Mouse (Mus musculus) cerebellum, postnatal 36 days (tissue): ENCODE results near the gene Auts2.
A peak's percentile ranks its signal among the peaks of the same experiment; 100 is the strongest.

Experiments
- DNase-seq, 2 experiments: peaks; one replicate each; pipeline ENCODE4 v3.0.0; 2021 to 2022; ENCODE audit warnings: mixed read lengths in 2 of 2

The Auts2 gene

GRCm38 (mm10) chr5:132445213-132445954 lies 97.8 kb downstream of the Auts2 start:
- DNase-seq = no peak

DNA sequence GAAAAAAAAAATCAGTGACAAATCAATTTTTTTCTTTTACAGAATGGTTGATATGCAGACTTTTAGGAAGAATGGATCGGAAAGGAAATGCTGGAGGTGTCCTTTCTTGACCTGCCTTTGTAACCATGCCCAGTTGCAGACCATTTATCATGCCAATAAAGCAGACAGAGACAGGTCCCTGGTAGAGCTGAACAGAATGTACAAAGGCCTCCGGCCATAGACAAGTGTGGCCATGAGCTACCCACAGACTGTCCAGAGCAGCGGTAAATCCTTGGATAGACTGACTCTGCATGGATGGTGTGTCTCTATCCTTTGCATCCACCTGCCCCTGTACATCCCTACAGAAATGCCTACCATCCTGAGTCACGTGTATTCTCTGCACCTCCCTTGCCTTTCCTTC lies 100.2 kb downstream of the Auts2 start:
- DNase-seq = no peak

- DNase-seq = no peak
These were observed 104.7 kb downstream of the Auts2 start for GRCm38 (mm10) chr5:132438414-132438813.

- no peak for DNase-seq
These were observed 105.2 kb downstream of the Auts2 start for GRCm38 (mm10) chr5:132437994-132438393.

- no peak for DNase-seq
These were observed 105.7 kb downstream of the Auts2 start for GRCm38 (mm10) chr5:132437478-132437877.

- no peak for DNase-seq
These were observed 106.2 kb downstream of the Auts2 start for GRCm38 (mm10) chr5:132436901-132437300.

GRCm38 (mm10) chr5:132436473-132436872 lies 106.7 kb downstream of the Auts2 start:
- no peak for DNase-seq

DNA sequence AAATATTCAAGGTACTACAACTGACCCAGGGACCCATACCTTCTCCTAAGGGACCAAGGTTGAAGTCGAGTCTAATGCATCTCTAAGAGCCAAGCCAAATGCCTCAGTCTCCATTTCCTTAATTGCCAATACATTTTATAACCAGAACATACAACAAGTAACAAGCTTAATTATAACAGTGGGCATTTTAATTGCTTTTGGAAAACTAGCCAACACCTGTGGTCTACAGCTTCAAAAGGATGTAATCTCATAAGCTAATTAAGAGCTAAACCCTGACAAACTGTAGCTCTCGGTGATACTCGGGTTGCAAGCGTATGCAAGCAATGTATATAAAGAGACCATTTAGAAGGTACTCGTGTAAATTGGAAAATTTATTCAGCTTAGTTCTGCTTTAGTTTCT lies 107.7 kb downstream of the Auts2 start:
- no peak for DNase-seq

- no peak for DNase-seq
These were observed 109.6 kb downstream of the Auts2 start for GRCm38 (mm10) chr5:132433377-132434115.

GRCm38 (mm10) chr5:132429363-132429762 lies 113.8 kb downstream of the Auts2 start:
- DNase-seq = no peak

DNA sequence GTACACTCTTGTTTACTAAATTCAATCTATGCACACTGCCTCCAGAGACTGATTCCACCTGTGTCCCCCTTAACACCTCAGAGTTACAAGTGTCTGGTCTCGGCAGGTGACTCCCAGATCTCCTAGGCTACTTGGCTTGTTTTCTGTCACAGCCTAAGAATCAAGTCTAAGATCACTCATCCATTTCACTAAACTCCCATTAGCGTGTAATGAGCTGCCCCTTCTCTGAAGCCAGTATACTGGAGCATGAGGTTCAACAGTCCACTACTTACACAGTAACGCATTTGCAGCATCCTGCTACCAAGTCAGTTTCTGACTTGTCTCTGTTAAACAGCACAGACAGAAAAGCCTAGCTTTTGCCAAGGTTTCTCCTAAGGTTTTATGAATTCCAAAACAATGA lies 116.8 kb downstream of the Auts2 start:
- no peak for DNase-seq

DNA sequence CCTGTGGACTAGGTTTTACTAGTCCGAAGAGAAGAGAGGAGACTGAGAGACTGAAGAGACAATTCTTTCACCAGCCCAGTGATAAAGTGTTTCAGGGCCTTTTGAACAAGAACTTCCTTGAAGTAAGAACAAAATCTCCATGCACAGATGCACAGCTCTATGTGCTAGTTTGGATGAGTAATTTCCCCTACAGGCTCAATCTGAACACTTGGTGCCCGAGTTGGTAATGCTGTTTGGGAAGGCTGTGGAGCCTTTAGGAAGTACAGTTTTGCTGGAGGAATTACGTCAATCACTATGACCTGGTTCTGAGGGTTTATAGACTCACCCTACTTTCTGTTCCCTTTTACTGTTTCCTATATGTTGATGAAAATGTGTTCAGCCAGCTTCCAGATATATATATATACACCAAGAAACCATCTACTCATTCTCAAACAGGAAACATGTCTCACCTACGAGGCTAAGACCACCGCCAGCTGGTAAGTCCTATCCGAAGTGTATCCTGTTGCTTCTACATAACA lies 117.3 kb downstream of the Auts2 start:
- DNase-seq = no peak

GRCm38 (mm10) chr5:132410338-132410852 lies 132.7 kb downstream of the Auts2 start:
- DNase-seq = no peak

DNA sequence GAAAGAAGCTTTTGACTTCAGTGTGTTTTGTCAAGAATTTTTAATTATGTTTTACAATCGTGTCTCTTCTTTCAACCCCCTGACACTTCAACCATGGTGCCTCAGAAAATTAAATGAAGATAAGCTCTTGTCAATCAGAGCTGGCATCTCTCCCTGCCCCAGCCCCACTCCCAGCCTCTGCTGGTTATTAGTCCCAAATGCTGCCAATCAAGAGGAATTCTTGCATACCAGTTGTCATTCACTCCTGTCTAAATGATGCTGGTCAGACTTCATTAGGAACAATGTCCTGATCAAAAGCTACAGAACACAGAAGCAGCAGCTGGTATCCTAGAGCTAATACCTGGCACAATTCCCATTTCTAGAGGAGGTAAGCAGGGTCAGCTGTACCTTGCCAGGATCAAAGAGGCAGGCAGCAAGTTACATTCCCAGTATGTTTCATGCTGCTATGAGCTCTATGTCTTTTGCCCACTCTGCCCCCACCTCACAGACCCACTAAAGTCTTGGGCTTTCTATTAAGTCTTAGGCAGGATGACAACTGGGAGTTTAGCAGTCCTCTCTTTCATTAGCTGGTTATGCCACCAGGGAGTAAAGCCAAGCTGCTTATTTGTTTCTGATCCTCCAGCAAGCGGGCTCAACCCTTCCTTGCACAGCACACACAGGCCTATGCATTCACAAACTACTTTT lies 134.1 kb downstream of the Auts2 start:
- DNase-seq = peak in 1 of 2 experiments; percentile 23

DNA sequence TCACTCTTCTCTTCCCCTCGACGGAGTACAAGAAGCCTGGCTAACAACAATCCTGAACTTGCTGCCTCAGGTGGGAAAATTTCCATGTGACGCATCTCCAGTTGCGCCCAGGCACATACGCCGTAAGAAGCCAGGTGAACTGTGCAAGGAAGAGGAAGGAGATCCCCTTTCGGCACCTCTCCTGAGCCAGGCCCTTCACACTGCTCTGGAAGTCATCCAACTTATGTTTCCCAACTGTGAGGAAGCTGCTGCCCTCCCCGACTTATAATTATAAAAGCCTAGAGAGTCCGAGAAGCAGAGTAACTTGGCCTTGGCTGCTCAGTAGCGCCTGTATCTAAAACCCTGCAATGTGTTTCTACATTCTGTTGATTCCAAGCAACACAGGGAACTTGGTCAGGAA lies 142.6 kb downstream of the Auts2 start:
- DNase-seq = peak in 1 of 2 experiments; percentile 18

GRCm38 (mm10) chr5:132399486-132399885 lies 143.7 kb downstream of the Auts2 start:
- no peak for DNase-seq

DNA sequence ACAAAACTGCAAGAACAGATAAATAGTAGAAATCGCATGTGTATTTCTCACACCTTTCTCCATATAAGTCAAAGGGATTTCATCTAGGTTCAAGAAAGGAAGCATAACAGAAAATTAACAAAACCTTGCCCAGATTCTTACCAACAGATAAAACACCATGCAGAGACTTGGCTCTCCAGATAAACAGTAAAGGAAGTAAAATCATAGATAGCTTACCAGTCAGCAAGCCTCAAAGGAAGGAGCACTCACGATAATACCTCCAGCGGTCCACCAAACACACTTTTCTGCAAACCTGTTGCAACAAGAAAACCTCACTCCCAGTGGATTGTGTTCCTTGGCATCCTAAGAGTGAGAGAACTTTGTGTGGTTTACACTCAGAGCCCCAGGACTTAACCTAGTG lies 147.2 kb downstream of the Auts2 start:
- no peak for DNase-seq

GRCm38 (mm10) chr5:132394800-132395575 lies 148.2 kb downstream of the Auts2 start:
- DNase-seq = no peak

- DNase-seq = no peak
These were observed 151.0 kb downstream of the Auts2 start for GRCm38 (mm10) chr5:132391831-132392763.

DNA sequence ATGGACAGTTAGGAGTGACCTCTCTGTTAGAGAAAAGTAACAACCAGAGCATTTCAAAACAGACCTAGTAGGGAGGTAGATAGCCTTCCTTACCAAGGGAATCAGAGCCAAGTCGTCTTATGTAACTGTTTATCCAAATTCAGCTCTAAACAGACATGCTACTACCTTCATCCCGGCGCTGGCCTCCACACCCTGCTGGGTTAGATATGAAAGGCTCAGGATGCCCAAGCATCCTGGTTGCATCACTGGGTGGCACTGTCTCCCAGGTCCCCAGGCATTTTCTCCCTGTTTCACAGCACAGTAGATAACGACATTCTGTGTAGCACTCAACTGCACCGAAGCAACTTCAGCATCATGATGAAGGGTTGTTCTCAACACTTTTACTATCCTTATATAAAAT lies 154.4 kb downstream of the Auts2 start:
- DNase-seq = peak; percentile 52 to 62

GRCm38 (mm10) chr5:132385244-132385855 lies 157.8 kb downstream of the Auts2 start:
- no peak for DNase-seq
